Mouse (Mus musculus): Measurements from ENCODE around the gene Galnt7. TPM values are rescaled to one million over a fixed set of nuclear protein-coding genes. Genes with fewer than 3 reads are reported as not detected.

Gene Galnt7
- total RNA-seq, 1 experiment from 2014 or later, result 23.1 TPM

Other genes with a start within 250 kb of the Galnt7 start
- not detected in 2 replicates for gene Scrg1, start 197.1 kb downstream of the Galnt7 start, total RNA-seq (2017)
- gene Sap30, start 165.2 kb downstream of the Galnt7 start, total RNA-seq (2017), result 68.9 and 70.1 TPM in 2 replicates
- 391 and 402 TPM in 2 replicates for gene Hmgb2, start 141.1 kb downstream of the Galnt7 start, total RNA-seq (2017)